Mouse (Mus musculus) C2C12 (cell line): ENCODE results near the gene Ryr3. TPM values are rescaled to one million over a fixed set of nuclear protein-coding genes. Genes with fewer than 3 reads are reported as not detected.

Experiments used
- H3K27me3 ChIP-seq: one replicate; pipeline ENCODE4 v1.6.1; 2011; ENCODE audit not compliant: control insufficient read depth, insufficient read depth, insufficient read length
- H3K36me3 ChIP-seq: one replicate; pipeline ENCODE4 v1.6.1; 2011; ENCODE audit not compliant: control insufficient read depth, insufficient read depth
- H3K4me3 ChIP-seq: one replicate; pipeline ENCODE4 v1.5.1; 2011; ENCODE audit warnings: mild to moderate bottlenecking, control low read depth; ENCODE audit not compliant: poor library complexity, insufficient read depth, severe bottlenecking
- H3K79me2 ChIP-seq: one replicate; pipeline ENCODE4 v1.6.1; 2011; ENCODE audit not compliant: control insufficient read depth, insufficient read depth
- H3K79me3 ChIP-seq: one replicate; pipeline ENCODE4 v1.6.1; 2011; ENCODE audit warnings: low read depth, control low read depth
- H3ac ChIP-seq: one replicate; pipeline ENCODE3; 2011; ENCODE audit warnings: low read depth; ENCODE audit not compliant: control insufficient read depth, insufficient read length
- CEBPB ChIP-seq: IDR thresholded peaks from one replicate; pipeline ENCODE4 v1.6.1; 2011; ENCODE audit warnings: low read depth, mild to moderate bottlenecking, control low read depth, moderate library complexity
- CTCF ChIP-seq: IDR thresholded peaks from one replicate; pipeline ENCODE4 v1.5.1; 2011; ENCODE audit not compliant: control insufficient read depth, insufficient read depth, insufficient read length
- FOSL1 ChIP-seq: IDR thresholded peaks from one replicate; pipeline ENCODE4 v1.8.0; 2011; ENCODE audit warnings: mild to moderate bottlenecking, low read length; ENCODE audit not compliant: poor library complexity, insufficient read depth, severe bottlenecking
- MAX ChIP-seq: IDR thresholded peaks from one replicate; pipeline ENCODE4 v1.6.1; 2011; ENCODE audit warnings: mild to moderate bottlenecking, control low read depth
- MYOD1 ChIP-seq: IDR thresholded peaks from one replicate; pipeline ENCODE4 v1.6.1; 2011; ENCODE audit warnings: low read depth; ENCODE audit not compliant: control insufficient read depth, insufficient read length
- MYOG ChIP-seq: IDR thresholded peaks from one replicate; pipeline ENCODE4 v1.6.1; 2011; ENCODE audit not compliant: control insufficient read depth, insufficient read length; ENCODE audit errors: extremely low read depth
- USF1 ChIP-seq: IDR thresholded peaks from one replicate; pipeline ENCODE4 v1.6.1; 2011; ENCODE audit warnings: low read depth, mild to moderate bottlenecking, control low read depth, moderate library complexity
- polyA plus RNA-seq: library from polyadenylated mRNA; unstranded; fragments of >200 nt; fragmentation: generic; extraction: Trizol; gene quantifications from one replicate; pipeline ENCODE4 v1.2.1, GENCODE M21; 2012; ENCODE audit warnings: missing spikeins

Gene Ryr3
- polyA plus RNA-seq, 1 experiment = 1.6 TPM

DNA sequence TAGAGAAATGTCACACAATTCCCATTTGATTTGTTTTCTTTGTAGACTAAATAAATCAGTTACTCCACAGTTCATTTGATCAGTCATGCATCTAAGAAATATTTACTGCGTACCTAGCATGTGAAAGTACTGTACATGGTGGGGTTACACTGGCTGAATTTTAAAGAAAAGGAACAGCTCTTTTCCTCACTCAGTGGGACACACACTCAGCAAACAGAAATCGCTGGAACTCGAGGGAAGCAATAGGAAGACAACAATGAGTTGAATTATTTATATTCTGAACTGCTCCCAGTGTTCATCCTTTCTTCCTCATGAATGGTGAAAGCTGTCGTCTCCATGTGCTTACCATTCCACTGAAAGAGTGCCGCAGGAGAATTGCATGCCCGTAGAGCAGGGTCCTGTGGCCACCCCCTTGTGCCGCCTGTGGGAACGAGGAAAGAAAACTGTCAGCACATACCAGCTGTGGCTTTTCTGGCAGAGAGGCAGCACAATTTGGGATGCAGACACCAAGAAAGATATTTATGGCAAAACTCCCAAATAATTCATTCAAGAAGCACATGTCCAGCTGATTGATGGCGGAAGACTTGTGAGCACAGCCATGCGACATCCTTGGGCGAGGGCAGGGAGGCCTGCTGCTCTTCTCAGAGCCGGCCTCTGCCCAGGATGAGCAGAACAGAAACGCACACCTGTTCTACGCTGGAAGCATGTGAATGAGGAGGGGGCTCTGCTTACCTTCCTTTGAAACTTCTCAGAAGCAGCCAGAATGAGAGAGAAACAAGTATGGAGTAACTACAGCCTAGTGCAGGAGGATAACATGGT, 249.9 kb downstream of the Ryr3 start:
- TF ChIP-seq CEBPB = no peak
- no peak for TF ChIP-seq FOSL1
- no peak for TF ChIP-seq MYOG
- no peak for TF ChIP-seq CTCF
- TF ChIP-seq MYOD1 = no peak
- TF ChIP-seq USF1 = no peak
- no peak for TF ChIP-seq MAX
- Histone ChIP-seq H3K79me3 (no peaks in the 10 kb centered on the region), H3K79me2 (no peaks in the 10 kb centered on the region), H3ac (no peak overlapping the region), H3K27me3 (no peaks in the 10 kb centered on the region), H3K4me3 (no peak overlapping the region), H3K36me3 (no peaks in the 10 kb centered on the region)

DNA sequence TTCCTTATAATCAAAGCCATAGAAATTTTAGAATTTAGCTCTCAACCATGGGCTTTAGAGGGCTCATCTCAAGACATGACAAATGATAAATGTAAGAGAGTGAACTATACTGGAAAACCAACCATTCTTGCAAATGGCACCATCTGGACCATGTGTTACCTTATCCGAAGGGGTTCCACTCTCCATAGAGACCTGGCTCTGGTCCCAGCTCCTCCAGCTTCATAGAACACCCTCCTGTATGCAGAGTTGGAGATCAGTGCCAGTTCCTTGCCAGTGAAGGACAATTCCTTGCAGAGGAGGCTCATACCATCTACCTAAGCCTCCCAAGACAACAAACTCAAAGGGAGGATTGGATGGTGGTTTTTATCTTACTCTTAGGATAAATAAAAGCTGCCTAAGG, 268.0 kb downstream of the Ryr3 start:
- no peaks in the 10 kb centered on the region for H3K79me2 ChIP-seq
- H3K36me3 ChIP-seq = no peaks in the 10 kb centered on the region
- no peak for TF ChIP-seq MAX
- no peak for TF ChIP-seq USF1
- no peak for TF ChIP-seq CTCF
- TF ChIP-seq MYOD1 = no peak
- H3K79me3 ChIP-seq = no peaks in the 10 kb centered on the region
- H3K4me3 ChIP-seq = no peak overlapping the region
- H3ac ChIP-seq = no peak overlapping the region
- H3K27me3 ChIP-seq = no peaks in the 10 kb centered on the region

DNA sequence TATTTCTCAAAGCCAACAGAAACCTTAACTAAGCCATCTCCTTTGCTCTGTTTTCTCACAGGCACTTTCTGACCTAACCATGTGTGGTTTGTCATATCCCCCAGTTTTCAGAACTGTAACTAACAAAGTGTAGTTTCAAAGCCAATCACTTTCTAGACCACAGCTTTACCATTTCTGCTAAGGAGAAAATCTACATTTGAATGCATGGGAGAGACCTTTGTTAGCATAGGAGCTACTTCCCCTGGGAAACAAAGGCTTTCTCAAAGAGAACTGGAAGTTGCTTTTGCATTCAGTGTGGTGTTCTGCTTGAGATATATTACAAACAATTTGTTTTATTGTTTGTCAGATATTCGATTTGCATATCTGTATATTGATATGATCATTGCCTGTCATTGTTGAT, 285.1 kb downstream of the Ryr3 start:
- Histone ChIP-seq H3K79me3 (no peaks in the 10 kb centered on the region), H3K27me3 (no peaks in the 10 kb centered on the region), H3K36me3 (no peaks in the 10 kb centered on the region), H3ac (no peak overlapping the region), H3K79me2 (no peaks in the 10 kb centered on the region), H3K4me3 (no peak overlapping the region)
- TF ChIP-seq FOSL1 (no peak), MYOG (no peak)

DNA sequence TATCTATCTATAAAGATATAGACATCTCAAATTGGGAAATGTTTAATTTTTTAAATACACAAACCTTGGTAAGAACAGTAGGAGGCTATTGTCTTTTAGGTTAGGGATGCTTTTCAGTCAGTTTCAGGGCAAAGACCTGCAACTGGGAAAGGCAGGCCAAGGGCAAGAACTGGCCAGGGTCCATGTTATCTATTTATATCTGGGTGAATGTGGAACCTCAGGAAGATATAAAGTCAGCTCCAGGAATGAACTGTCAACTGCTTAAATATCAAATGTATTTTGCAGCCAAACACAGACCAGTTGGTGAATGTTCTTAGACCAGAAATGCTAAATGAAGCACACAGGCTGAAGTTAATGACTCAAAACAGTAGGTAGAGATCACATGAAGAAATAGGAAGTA, 303.1 kb downstream of the Ryr3 start:
- Histone ChIP-seq H3K79me3 (no peaks in the 10 kb centered on the region), H3ac (no peak overlapping the region), H3K79me2 (no peaks in the 10 kb centered on the region), H3K4me3 (no peak overlapping the region), H3K27me3 (no peaks in the 10 kb centered on the region), H3K36me3 (no peaks in the 10 kb centered on the region)
- TF ChIP-seq MAX (no peak), CEBPB (no peak), FOSL1 (no peak), USF1 (no peak), CTCF (no peak), MYOD1 (no peak), MYOG (no peak)

DNA sequence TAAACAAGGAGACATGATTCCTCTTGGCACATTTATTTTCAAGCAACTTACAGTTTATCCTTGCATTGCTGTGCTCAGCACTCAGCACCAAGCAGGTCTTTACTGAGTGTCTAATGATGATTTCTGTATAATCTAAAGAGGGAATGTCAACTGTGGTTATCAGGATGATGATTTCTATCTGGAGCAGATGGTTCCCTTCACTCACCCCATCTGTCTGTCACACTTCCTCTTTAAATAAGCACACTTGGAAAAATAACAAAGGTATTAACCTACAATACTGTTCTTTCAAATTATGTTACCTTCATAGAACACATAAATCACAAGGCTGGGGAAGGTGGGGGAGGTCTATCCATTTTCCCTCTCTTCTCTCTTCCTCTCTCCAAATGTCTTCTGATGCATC, 304.3 kb downstream of the Ryr3 start:
- no peak overlapping the region for H3ac ChIP-seq
- no peaks in the 10 kb centered on the region for H3K27me3 ChIP-seq
- H3K4me3 ChIP-seq = no peak overlapping the region
- no peaks in the 10 kb centered on the region for H3K79me3 ChIP-seq
- no peaks in the 10 kb centered on the region for H3K36me3 ChIP-seq
- no peaks in the 10 kb centered on the region for H3K79me2 ChIP-seq
- TF ChIP-seq MAX (no peak), CTCF (no peak), CEBPB (no peak), USF1 (no peak), MYOG (no peak), FOSL1 (no peak), MYOD1 (no peak)

DNA sequence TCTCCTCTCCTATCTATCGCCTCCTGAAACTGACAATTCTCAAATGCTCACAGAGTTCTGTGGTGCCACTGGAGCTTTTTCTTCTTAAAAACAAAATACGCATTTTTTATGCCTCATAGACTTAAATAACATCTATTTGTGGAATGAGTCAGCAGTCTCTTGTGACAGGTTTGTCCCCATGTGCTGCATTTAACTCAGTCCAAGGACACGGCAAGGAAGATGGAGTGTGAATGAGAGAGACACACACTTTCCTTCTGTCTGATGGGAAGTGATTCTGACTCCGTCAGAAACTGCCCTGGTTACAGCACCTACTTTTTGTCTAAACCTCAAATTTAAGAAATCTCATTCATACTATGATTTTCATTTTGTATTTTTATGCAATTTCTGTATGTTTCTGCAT, 306.3 kb downstream of the Ryr3 start:
- TF ChIP-seq MYOG = no peak
- no peak for TF ChIP-seq FOSL1
- no peak for TF ChIP-seq MAX
- TF ChIP-seq CEBPB = no peak
- TF ChIP-seq MYOD1 = no peak
- no peak for TF ChIP-seq CTCF
- no peak for TF ChIP-seq USF1

More for the DNA sequence above, 306.3 kb downstream of the Ryr3 start:
- no peaks in the 10 kb centered on the region for H3K36me3 ChIP-seq
- no peaks in the 10 kb centered on the region for H3K79me2 ChIP-seq
- no peaks in the 10 kb centered on the region for H3K27me3 ChIP-seq
- no peaks in the 10 kb centered on the region for H3K79me3 ChIP-seq
- no peak overlapping the region for H3ac ChIP-seq
- H3K4me3 ChIP-seq = no peak overlapping the region
